Mouse (Mus musculus): ENCODE results near the gene Atg16l1. TPM values are rescaled to one million over a fixed set of nuclear protein-coding genes. Genes with fewer than 3 reads are reported as not detected.
A peak's percentile ranks its signal among the peaks of the same experiment; 100 is the strongest.

Gene Atg16l1
- polyA plus RNA-seq, 1 experiment from 2014 or later, result 29.7 TPM

DNA sequence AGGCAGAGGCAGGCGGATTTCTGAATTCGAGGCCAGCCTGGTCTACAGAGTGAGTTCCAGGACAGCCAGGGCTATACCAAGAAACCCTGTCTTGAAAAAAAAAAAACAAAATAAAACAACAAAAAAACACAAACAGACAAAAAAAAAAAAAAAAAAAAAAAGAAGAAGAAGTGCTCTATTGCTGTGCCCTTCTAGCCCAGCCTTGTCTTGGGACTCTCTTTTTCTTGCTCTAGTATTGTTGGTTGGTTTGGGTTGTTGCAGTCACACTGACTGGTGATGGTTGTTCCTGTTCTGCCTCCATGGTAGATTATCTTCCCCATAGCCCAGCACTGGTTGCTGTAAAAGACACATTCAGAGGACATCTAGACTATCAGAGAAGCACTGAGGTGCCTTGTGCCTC lies 13.6 kb downstream of the Atg16l1 start:
- no peaks in the 10 kb centered on the region for H3K9me3 ChIP-seq (ENCODE audit: low read length)
- no peak overlapping the region for H3K9ac ChIP-seq (replicated peaks; ENCODE audit: low read length)
- WGBS, result 95% methylated on average over 2 of the region's 2 CpGs
- no peak overlapping the region for H3K27ac ChIP-seq (ENCODE audit: low read length)
- H3K36me3 ChIP-seq (ENCODE audit: insufficient read depth, low read length), result peaks cover 85% of the 10 kb centered on the region
- H3K4me3 ChIP-seq (ENCODE audit: low read length), result no peak overlapping the region
- no peaks in the 10 kb centered on the region for H3K27me3 ChIP-seq (ENCODE audit: insufficient read depth, low read length)
- H3K4me2 ChIP-seq (replicated peaks; ENCODE audit: low read depth, low read length), result no peak overlapping the region
- no peaks in the 10 kb centered on the region for H3K4me1 ChIP-seq (ENCODE audit: insufficient read depth, low read length)
- ATAC-seq (ENCODE audit: low FRiP score, low TSS enrichment), result no peak

DNA sequence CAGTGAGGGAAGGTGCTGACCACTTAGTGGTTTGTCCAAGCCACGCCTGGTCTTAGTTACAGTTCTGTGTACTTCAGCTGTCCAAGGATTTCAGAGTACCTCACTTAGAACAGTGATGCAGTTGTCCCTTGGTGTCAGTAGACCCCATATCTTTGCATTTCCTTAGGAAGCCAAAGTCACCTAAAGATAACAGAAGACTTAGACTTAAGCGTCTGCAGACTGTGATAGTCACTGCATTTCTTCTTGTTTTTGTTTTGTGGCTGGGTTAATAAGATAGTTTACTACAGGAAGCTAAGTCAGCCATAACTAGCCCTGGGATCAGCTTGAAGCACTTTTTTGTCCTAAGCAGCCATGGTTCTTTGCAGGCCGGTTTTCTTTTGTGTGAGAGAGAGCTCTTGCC lies 14.8 kb downstream of the Atg16l1 start:
- Histone ChIP-seq H3K27ac (ENCODE audit: low read length) (no peak overlapping the region), H3K4me2 (replicated peaks; ENCODE audit: low read depth, low read length) (no peak overlapping the region), H3K4me3 (ENCODE audit: low read length) (no peak overlapping the region), H3K9ac (replicated peaks; ENCODE audit: low read length) (no peak overlapping the region), H3K36me3 (ENCODE audit: insufficient read depth, low read length) (peaks cover 85% of the 10 kb centered on the region), H3K27me3 (ENCODE audit: insufficient read depth, low read length) (no peaks in the 10 kb centered on the region), H3K4me1 (ENCODE audit: insufficient read depth, low read length) (no peaks in the 10 kb centered on the region), H3K9me3 (ENCODE audit: low read length) (no peaks in the 10 kb centered on the region)
- ATAC-seq (ENCODE audit: low FRiP score, low TSS enrichment), result no peak
- 94% methylated on average over 3 of the region's 3 CpGs for WGBS

DNA sequence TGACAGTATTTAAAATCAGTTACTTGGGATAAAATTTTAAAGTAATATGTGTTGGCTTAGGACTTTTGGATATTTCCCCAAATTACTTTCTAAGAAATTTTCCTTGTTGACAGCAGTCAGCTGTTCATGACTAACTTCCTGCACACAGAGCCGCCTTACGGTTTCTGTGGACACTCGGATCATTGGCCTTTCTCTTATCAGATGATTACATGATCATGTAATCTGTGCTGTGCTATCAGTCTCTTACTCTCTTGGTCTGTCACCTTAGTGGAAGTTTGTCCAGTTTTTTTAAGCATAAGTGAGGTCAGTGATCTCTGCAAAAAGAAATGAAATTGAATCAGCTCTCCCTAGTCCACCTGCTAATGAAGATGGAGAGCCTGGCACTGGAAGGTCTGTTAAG lies 16.1 kb downstream of the Atg16l1 start:
- ATAC-seq (ENCODE audit: low FRiP score, low TSS enrichment), result no peak
- WGBS, result 95% methylated on average over 3 of the region's 3 CpGs
- no peaks in the 10 kb centered on the region for H3K9me3 ChIP-seq (ENCODE audit: low read length)
- H3K4me2 ChIP-seq (replicated peaks; ENCODE audit: low read depth, low read length), result no peak overlapping the region
- no peaks in the 10 kb centered on the region for H3K4me1 ChIP-seq (ENCODE audit: insufficient read depth, low read length)
- H3K9ac ChIP-seq (replicated peaks; ENCODE audit: low read length), result no peak overlapping the region
- H3K27me3 ChIP-seq (ENCODE audit: insufficient read depth, low read length), result no peaks in the 10 kb centered on the region
- peaks cover 85% of the 10 kb centered on the region for H3K36me3 ChIP-seq (ENCODE audit: insufficient read depth, low read length)
- no peak overlapping the region for H3K4me3 ChIP-seq (ENCODE audit: low read length)
- no peak overlapping the region for H3K27ac ChIP-seq (ENCODE audit: low read length)

DNA sequence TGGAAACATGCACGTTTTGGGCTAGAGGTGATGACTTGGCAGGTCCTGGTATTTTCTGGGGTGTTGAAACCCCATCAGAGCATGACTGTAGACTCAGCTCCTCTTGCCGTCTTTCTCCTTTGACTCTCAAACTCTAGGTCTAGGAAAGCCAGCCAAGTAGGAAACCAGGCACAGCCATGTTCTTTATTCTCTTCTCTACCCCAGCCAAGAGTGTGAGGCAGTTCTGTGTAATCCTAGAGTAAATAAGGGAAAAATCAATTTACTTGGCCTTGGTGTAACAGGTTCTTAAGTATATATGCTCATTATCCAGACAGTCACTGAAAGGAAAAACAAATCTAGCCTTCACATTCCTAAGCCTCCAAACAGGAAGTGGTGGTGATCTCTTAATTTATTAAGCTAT lies 17.7 kb downstream of the Atg16l1 start:
- WGBS, result 77% methylated on average over 2 of the region's 2 CpGs
- Histone ChIP-seq H3K27me3 (ENCODE audit: insufficient read depth, low read length) (no peaks in the 10 kb centered on the region), H3K27ac (ENCODE audit: low read length) (no peak overlapping the region), H3K9ac (replicated peaks; ENCODE audit: low read length) (no peak overlapping the region), H3K36me3 (ENCODE audit: insufficient read depth, low read length) (peaks cover 87% of the 10 kb centered on the region), H3K4me3 (ENCODE audit: low read length) (no peak overlapping the region), H3K4me1 (ENCODE audit: insufficient read depth, low read length) (no peaks in the 10 kb centered on the region), H3K4me2 (replicated peaks; ENCODE audit: low read depth, low read length) (no peak overlapping the region), H3K9me3 (ENCODE audit: low read length) (no peaks in the 10 kb centered on the region)
- ATAC-seq (ENCODE audit: low FRiP score, low TSS enrichment), result no peak

DNA sequence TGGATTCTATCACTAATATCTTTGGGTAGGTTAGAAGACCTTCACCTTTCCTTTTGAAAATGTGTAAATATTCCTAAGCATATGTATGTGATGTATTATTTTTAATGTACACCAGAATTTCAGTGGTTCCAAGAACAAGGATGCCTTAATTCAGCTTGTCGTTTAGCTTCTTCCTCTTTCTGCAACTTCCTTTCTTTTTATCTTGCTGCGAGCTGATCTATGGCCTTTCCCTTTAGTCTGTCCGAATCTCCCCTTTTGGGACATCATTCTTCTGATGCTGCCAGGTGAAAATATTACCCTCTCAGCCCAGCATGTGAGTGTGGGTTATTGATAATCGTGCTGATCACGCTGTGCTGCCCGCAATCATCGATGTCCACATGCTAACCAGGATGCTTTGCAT lies 19.2 kb downstream of the Atg16l1 start:
- Histone ChIP-seq H3K27ac (ENCODE audit: low read length) (no peak overlapping the region), H3K9me3 (ENCODE audit: low read length) (no peaks in the 10 kb centered on the region)
- WGBS, result 93% methylated on average over 7 of the region's 7 CpGs

DNA sequence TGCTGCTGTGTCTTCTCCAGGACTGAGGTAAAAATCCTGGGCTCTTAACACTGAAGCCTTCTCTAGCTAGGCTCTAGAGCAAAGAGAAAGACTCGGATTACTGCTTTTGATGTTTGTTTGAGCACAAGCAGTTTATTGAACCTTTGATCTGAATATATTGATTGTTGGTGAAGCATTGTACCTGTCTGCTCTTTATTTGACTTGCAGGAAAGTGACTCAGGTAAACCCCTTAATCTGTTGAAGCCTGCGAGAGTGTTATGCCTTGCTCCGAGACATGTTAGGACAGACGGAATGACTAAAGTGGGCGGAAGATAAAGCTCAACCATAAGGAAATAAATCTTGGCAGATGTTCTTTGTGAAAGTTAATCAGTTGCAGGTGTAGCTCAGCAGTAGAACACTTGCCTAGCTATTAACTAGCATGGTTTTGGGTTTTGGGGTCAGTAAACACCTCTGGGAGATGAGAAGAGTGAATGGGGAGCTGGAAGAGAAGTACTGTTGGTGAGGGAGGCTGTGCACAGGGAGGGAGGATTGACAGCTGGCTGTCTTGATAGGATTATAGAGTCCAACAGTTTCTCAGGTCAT lies 23.6 kb downstream of the Atg16l1 start:
- no peak for ATAC-seq (ENCODE audit: low FRiP score, low TSS enrichment)
- Histone ChIP-seq H3K36me3 (ENCODE audit: insufficient read depth, low read length) (peaks cover 88% of the 10 kb centered on the region), H3K4me3 (ENCODE audit: low read length) (no peak overlapping the region), H3K27ac (ENCODE audit: low read length) (no peak overlapping the region), H3K9ac (replicated peaks; ENCODE audit: low read length) (no peak overlapping the region), H3K4me2 (replicated peaks; ENCODE audit: low read depth, low read length) (no peak overlapping the region), H3K27me3 (ENCODE audit: insufficient read depth, low read length) (no peaks in the 10 kb centered on the region), H3K4me1 (ENCODE audit: insufficient read depth, low read length) (no peaks in the 10 kb centered on the region), H3K9me3 (ENCODE audit: low read length) (no peaks in the 10 kb centered on the region)
- WGBS, result 86% methylated on average over 5 of the region's 5 CpGs

More for the DNA sequence above, 19.2 kb downstream of the Atg16l1 start:
- Histone ChIP-seq H3K27me3 (ENCODE audit: insufficient read depth, low read length) (no peaks in the 10 kb centered on the region), H3K36me3 (ENCODE audit: insufficient read depth, low read length) (peaks cover 93% of the 10 kb centered on the region), H3K4me3 (ENCODE audit: low read length) (no peak overlapping the region), H3K4me2 (replicated peaks; ENCODE audit: low read depth, low read length) (no peak overlapping the region), H3K4me1 (ENCODE audit: insufficient read depth, low read length) (no peaks in the 10 kb centered on the region), H3K9ac (replicated peaks; ENCODE audit: low read length) (no peak overlapping the region)
- ATAC-seq (ENCODE audit: low FRiP score, low TSS enrichment), result no peak

DNA sequence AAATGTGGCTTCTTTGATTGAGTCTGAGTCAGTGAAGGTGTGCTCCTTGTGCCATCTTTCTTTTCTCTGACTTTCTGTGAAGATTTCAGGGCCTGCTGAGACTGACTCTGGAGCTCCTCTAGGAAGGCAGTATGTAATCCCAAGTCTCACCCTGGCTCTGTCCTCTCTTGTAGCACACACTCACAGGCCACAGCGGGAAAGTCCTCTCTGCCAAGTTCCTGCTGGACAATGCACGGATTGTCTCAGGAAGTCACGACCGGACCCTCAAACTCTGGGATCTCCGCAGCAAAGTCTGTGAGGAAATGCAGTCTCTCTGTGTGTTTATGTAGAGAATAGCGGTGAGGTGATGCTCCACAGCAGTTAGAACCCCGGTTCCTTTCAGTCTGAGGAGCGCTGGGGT lies 30.0 kb downstream of the Atg16l1 start:
- WGBS, result 83% methylated on average over 8 of the region's 8 CpGs
- Histone ChIP-seq H3K4me2 (replicated peaks; ENCODE audit: low read depth, low read length) (no peak overlapping the region), H3K27me3 (ENCODE audit: insufficient read depth, low read length) (no peaks in the 10 kb centered on the region), H3K9ac (replicated peaks; ENCODE audit: low read length) (no peak overlapping the region), H3K9me3 (ENCODE audit: low read length) (no peaks in the 10 kb centered on the region), H3K4me3 (ENCODE audit: low read length) (no peak overlapping the region), H3K36me3 (ENCODE audit: insufficient read depth, low read length) (peaks cover 72% of the 10 kb centered on the region), H3K27ac (ENCODE audit: low read length) (peak overlapping the region; percentile 8; the same call in 1 of the 2 replicates), H3K4me1 (ENCODE audit: insufficient read depth, low read length) (no peaks in the 10 kb centered on the region)
- no peak; the same call in 1 of the 2 replicates for ATAC-seq (ENCODE audit: low FRiP score, low TSS enrichment)

DNA sequence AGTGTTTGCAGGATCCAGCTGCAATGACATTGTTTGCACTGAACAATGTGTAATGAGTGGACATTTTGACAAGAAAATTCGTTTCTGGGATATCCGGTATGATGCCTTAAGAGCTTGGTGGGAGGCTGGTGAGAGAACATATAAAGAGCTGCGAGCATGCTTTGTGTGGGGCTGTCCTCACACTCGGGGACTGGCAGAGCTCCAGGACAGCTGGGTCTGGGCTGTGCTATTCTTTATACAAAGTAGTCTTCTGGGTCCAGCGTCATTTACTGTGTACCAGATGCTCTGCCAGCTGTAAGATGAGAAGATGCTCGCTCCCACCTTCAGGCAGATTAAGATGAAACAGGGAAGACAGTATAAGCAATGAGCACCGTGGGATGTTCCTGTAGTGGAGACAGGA lies 30.6 kb downstream of the Atg16l1 start:
- no peaks in the 10 kb centered on the region for H3K27me3 ChIP-seq (ENCODE audit: insufficient read depth, low read length)
- no peak overlapping the region for H3K27ac ChIP-seq (ENCODE audit: low read length)
- no peak overlapping the region for H3K4me2 ChIP-seq (replicated peaks; ENCODE audit: low read depth, low read length)
- no peaks in the 10 kb centered on the region for H3K9me3 ChIP-seq (ENCODE audit: low read length)
- no peak overlapping the region for H3K4me3 ChIP-seq (ENCODE audit: low read length)
- peaks cover 71% of the 10 kb centered on the region for H3K36me3 ChIP-seq (ENCODE audit: insufficient read depth, low read length)
- H3K9ac ChIP-seq (replicated peaks; ENCODE audit: low read length), result no peak overlapping the region
- 77% methylated on average over 7 of the region's 7 CpGs for WGBS
- ATAC-seq (ENCODE audit: low FRiP score, low TSS enrichment), result peak; percentile 39; the same call in 1 of the 2 replicates
- no peaks in the 10 kb centered on the region for H3K4me1 ChIP-seq (ENCODE audit: insufficient read depth, low read length)

DNA sequence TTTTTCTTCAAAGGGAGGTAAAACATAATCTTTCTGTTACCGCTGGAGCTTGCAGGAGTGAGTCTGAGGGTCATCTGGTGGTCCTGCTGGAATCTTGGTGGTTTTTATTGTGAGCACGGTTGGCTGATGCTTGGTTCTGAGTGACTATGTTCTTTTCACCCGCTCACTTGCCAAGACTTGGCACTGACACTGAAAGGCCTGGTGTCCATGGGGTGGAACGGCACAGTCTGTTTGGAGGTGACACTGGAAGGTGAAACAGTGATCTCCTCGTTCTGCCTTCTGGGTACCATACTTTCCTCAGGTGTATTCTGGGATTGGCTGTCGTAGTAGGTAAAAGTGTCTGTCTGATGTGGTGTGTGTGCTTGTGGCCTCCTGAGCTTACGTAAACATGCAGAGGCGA lies 34.0 kb downstream of the Atg16l1 start:
- Histone ChIP-seq H3K4me1 (ENCODE audit: insufficient read depth, low read length) (peaks cover 7% of the 10 kb centered on the region), H3K9me3 (ENCODE audit: low read length) (no peaks in the 10 kb centered on the region), H3K4me3 (ENCODE audit: low read length) (no peak overlapping the region), H3K27ac (ENCODE audit: low read length) (no peak overlapping the region), H3K36me3 (ENCODE audit: insufficient read depth, low read length) (peaks cover 64% of the 10 kb centered on the region), H3K9ac (replicated peaks; ENCODE audit: low read length) (no peak overlapping the region), H3K27me3 (ENCODE audit: insufficient read depth, low read length) (no peaks in the 10 kb centered on the region), H3K4me2 (replicated peaks; ENCODE audit: low read depth, low read length) (no peak overlapping the region)
- no peak for ATAC-seq (ENCODE audit: low FRiP score, low TSS enrichment)
- 86% methylated on average over 8 of the region's 8 CpGs for WGBS

DNA sequence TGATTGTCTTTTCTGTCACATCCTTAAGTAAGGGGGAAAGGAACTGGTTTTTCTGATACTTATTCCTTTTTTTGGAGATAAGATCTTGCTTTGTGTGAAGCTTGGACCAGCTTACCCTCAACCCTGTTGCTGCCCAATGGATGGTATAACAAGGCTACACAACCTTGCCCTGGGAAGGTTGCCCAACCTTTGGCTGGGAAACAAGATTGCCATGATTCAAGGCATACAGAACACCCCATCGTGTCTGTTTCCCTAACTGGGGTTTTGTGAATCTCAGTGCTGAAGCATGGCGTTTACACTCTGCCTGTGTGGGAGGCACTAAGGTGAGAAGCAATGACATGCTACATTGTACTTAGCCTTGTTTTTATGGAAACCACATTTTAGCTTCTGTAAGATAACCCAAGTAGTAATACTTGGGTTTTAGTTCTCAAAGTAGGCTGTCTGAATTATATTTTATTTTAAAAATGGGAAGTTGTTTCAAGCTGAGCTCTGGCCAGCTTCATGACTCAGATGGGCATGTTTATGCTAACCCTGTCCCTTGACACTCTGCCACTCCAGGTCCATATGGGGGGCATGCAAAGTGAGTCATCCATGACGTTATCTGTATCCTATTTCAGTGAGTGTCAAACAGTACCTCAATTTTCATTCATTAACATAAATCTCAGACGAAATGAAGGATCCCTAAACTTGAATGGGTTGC lies 36.9 kb downstream of the Atg16l1 start:
- Histone ChIP-seq H3K27ac (ENCODE audit: low read length) (no peak overlapping the region), H3K4me3 (ENCODE audit: low read length) (no peak overlapping the region), H3K4me2 (replicated peaks; ENCODE audit: low read depth, low read length) (no peak overlapping the region), H3K9ac (replicated peaks; ENCODE audit: low read length) (no peak overlapping the region), H3K9me3 (ENCODE audit: low read length) (no peaks in the 10 kb centered on the region), H3K36me3 (ENCODE audit: insufficient read depth, low read length) (peaks cover 46% of the 10 kb centered on the region), H3K4me1 (ENCODE audit: insufficient read depth, low read length) (peaks cover 7% of the 10 kb centered on the region), H3K27me3 (ENCODE audit: insufficient read depth, low read length) (no peaks in the 10 kb centered on the region)
- 0 out of 2 replicates have a peak, but pooled peaks have one; percentile 19 for ATAC-seq (ENCODE audit: low FRiP score, low TSS enrichment)
- WGBS, result 54% methylated on average over 4 of the region's 4 CpGs
